Mouse (Mus musculus): ENCODE measurements around the gene AU021092. TPM values are rescaled to one million over a fixed set of nuclear protein-coding genes. Genes with fewer than 3 reads are reported as not detected.

The AU021092 gene
- total RNA-seq, 2 experiments from 2014 or later: 26.8 to 27.7 TPM

Small RNA genes lying within 50 kb of the gene (microRNA-seq; reads per million reads assigned to microRNA genes)
- gene Gm23689 (0 reads per million in 2 experiments), gene Gm26095 (0 reads per million in 2 experiments), gene Mir6364 (0 reads per million in 2 experiments)

Other genes with a start within 250 kb of the AU021092 start
- not detected for gene Sept12, start 224.4 kb downstream of the AU021092 start, total RNA-seq (2021)
- gene Smim22, start 215.0 kb downstream of the AU021092 start, total RNA-seq (2021): not detected
- gene Rogdi, start 208.7 kb downstream of the AU021092 start, total RNA-seq (2021): 10 to 100 TPM; 21.7 to 25.7 TPM
- 10 to 100 TPM; 57.2 to 60.4 TPM for gene Glyr1, start 172.4 kb downstream of the AU021092 start, total RNA-seq (2021)
- gene Ubn1, start 172.2 kb downstream of the AU021092 start, total RNA-seq (2021): 10 to 100 TPM; 34.4 to 35.7 TPM
- 1 to 10 TPM; 3.2 to 3.6 TPM for gene Ppl, start 89.9 kb downstream of the AU021092 start, total RNA-seq (2021)
- under 1 TPM; 0.17 to 0.20 TPM for gene Sec14l5, start 75.2 kb downstream of the AU021092 start, total RNA-seq (2021)
- 10 to 100 TPM in 1 of 2 experiments, 1 to 10 TPM in 1; 8.4 to 10.0 TPM for gene Nagpa, start 18.3 kb downstream of the AU021092 start, total RNA-seq (2021)
- 10 to 100 TPM; 16.3 to 17.8 TPM for gene Alg1, start 11.3 kb upstream of the AU021092 start, total RNA-seq (2021)
- 10 to 100 TPM; 11.7 to 13.3 TPM for gene Eef2kmt, start 33.7 kb upstream of the AU021092 start, total RNA-seq (2021)